Mouse (Mus musculus): ENCODE data around the gene Zfp827. TPM values are rescaled to one million over a fixed set of nuclear protein-coding genes. Genes with fewer than 3 reads are reported as not detected.

The Zfp827 gene
- polyA plus RNA-seq (2015; fragmentation: Nextera tagmentation; extraction: Ambion mirVana) = 2.9 and 3.2 TPM in 2 replicates

DNA sequence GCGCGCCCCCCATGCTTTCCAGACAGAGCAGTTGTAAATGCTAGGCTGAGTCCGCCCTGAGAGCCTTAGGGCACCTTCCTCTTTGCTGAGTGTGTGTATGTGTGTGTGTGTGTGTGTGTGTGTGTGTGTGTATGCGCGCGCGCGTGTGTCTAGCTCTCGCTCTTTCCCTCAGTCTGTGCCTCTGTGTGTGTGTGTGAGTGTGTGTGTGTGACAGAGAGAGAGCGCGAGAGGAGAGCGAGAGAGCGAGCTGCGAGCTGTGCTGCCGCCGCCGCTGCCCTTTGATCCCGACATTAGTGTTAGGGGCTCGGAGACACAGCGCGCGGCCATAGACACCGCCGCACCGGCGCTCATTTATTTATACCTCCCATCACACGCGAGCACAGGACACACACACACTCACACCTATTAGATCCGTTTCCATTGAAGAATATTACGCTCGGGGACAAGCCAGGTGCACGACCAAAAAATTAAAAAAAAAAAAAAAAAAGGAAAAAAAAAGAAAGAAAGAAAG, at the start of gene Zfp827:
TSS of gene Zfp827 (plus strand) at position 461 of the 511 bp plus-strand sequence.
- Histone ChIP-seq H3K9ac (ENCODE audit: low read length) (peak within 1 kb of the TSS; percentile 93), H3K27ac (replicated peaks) (peak within 1 kb of the TSS; percentile 98), H3K4me3 (ENCODE audit: low read depth, low read length) (peak within 1 kb of the TSS; percentile 94), H3K27me3 (ENCODE audit: control insufficient read depth, insufficient read depth, low read length) (no peaks in the 10 kb centered on the region), H3K9me3 (ENCODE audit: control insufficient read depth, low read length) (no peaks in the 10 kb centered on the region), H3K4me1 (replicated peaks; ENCODE audit: control insufficient read depth, insufficient read depth) (no peaks in the 10 kb centered on the region), H3K4me2 (replicated peaks; ENCODE audit: low read depth) (peak within 1 kb of the TSS; percentile 62), H3K36me3 (ENCODE audit: control insufficient read depth, insufficient read depth, low read length) (no peaks in the 10 kb centered on the region)
- DNase-seq (ENCODE audit: low spot score) (peak; percentile 87), ATAC-seq (ENCODE audit: low FRiP score, low TSS enrichment) (peak; percentile 72)
- 0% methylated on average over 32 of the region's 32 CpGs for WGBS
- TF ChIP-seq EP300 (optimal IDR thresholded peaks at IDR 0.05) (no peak), CTCF (IDR thresholded peaks at IDR 0.05; ENCODE audit: low read depth) (no peak)

DNA sequence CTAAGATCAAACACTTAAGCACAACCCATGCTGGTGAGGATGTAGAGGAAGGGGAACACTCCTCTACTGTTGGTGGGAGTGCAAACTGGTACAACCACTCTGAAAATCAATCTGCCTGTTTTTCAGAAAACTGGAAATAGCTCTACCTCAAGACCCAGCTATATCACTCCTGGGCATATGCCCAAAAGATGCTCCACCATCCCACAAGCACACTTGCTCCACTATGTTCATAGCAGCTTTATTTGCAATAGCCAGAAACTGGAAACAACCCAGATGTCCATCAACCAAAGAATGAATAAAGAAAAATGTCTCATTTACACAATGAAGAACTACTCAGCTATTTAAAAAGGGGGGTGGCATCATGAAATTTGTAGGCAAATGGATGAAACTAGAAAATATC, 23.9 kb upstream of the Zfp827 start:
- Histone ChIP-seq H3K4me1 (replicated peaks; ENCODE audit: control insufficient read depth, insufficient read depth) (no peaks in the 10 kb centered on the region), H3K4me3 (ENCODE audit: low read depth, low read length) (no peak overlapping the region), H3K27ac (replicated peaks) (no peak overlapping the region), H3K9ac (ENCODE audit: low read length) (no peak overlapping the region), H3K9me3 (ENCODE audit: control insufficient read depth, low read length) (no peaks in the 10 kb centered on the region), H3K4me2 (replicated peaks; ENCODE audit: low read depth) (no peak overlapping the region), H3K36me3 (ENCODE audit: control insufficient read depth, insufficient read depth, low read length) (no peaks in the 10 kb centered on the region), H3K27me3 (ENCODE audit: control insufficient read depth, insufficient read depth, low read length) (no peaks in the 10 kb centered on the region)
- TF ChIP-seq CTCF (IDR thresholded peaks at IDR 0.05; ENCODE audit: low read depth) (no peak), EP300 (optimal IDR thresholded peaks at IDR 0.05) (no peak)
- ATAC-seq (ENCODE audit: low FRiP score, low TSS enrichment) (no peak), DNase-seq (ENCODE audit: low spot score) (no peak)

DNA sequence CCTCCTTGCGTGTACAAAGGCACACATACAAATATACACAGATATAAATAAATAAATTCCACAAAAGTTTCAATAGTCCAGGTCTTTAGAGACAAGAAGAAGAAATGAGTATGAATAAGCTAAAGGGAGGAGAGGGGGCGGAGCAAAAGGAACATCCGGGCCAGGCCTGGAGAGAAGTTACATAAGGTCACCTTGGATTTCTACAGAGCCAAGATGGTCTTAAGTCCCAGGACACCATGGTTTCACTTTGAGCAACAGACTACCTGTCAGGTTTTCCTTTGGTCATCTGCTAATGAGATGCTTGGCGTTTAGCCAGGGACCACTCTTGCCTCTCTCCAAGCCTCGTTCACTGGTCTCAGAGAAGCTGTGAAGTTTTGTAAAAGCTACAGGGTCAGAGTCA, 13.2 kb upstream of the Zfp827 start:
- Histone ChIP-seq H3K36me3 (ENCODE audit: control insufficient read depth, insufficient read depth, low read length) (no peaks in the 10 kb centered on the region), H3K9ac (ENCODE audit: low read length) (no peak overlapping the region), H3K4me1 (replicated peaks; ENCODE audit: control insufficient read depth, insufficient read depth) (no peaks in the 10 kb centered on the region), H3K9me3 (ENCODE audit: control insufficient read depth, low read length) (no peaks in the 10 kb centered on the region), H3K4me3 (ENCODE audit: low read depth, low read length) (no peak overlapping the region), H3K4me2 (replicated peaks; ENCODE audit: low read depth) (no peak overlapping the region), H3K27ac (replicated peaks) (no peak overlapping the region), H3K27me3 (ENCODE audit: control insufficient read depth, insufficient read depth, low read length) (no peaks in the 10 kb centered on the region)
- 82% methylated on average over 5 of the region's 5 CpGs for WGBS
- TF ChIP-seq CTCF (IDR thresholded peaks at IDR 0.05; ENCODE audit: low read depth) = no peak
- TF ChIP-seq EP300 (optimal IDR thresholded peaks at IDR 0.05) = no peak
- ATAC-seq (ENCODE audit: low FRiP score, low TSS enrichment) (no peak), DNase-seq (ENCODE audit: low spot score) (no peak)

DNA sequence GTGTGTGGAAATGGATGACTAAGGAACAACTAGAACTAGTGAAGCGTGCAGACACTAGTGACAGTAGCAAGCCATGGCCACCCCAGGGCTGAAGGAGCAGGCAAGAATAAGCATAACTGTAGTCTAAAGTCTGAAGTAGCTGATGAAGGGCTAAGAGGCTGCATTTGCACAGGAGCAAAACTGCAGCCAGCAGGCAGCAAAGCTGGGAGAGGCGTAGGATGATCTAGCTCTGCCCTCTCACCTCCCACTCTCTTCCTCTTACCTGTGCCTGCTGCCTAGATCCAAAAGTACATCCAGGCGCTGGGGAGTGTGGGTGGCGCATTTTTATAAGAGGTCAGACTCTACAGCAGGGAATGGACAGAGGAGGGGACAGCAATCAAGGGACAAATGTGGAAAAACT, 12.2 kb upstream of the Zfp827 start:
- H3K9me3 ChIP-seq (ENCODE audit: control insufficient read depth, low read length) = no peaks in the 10 kb centered on the region
- 86% methylated on average over 4 of the region's 4 CpGs for WGBS
- no peak overlapping the region for H3K9ac ChIP-seq (ENCODE audit: low read length)
- H3K27ac ChIP-seq (replicated peaks) = no peak overlapping the region
- H3K4me2 ChIP-seq (replicated peaks; ENCODE audit: low read depth) = no peak overlapping the region
- H3K4me1 ChIP-seq (replicated peaks; ENCODE audit: control insufficient read depth, insufficient read depth) = no peaks in the 10 kb centered on the region
- no peak overlapping the region for H3K4me3 ChIP-seq (ENCODE audit: low read depth, low read length)
- no peak for ATAC-seq (ENCODE audit: low FRiP score, low TSS enrichment)
- TF ChIP-seq EP300 (optimal IDR thresholded peaks at IDR 0.05) = no peak
- no peak for TF ChIP-seq CTCF (IDR thresholded peaks at IDR 0.05; ENCODE audit: low read depth)
- H3K27me3 ChIP-seq (ENCODE audit: control insufficient read depth, insufficient read depth, low read length) = no peaks in the 10 kb centered on the region
- no peak for DNase-seq (ENCODE audit: low spot score)
- H3K36me3 ChIP-seq (ENCODE audit: control insufficient read depth, insufficient read depth, low read length) = no peaks in the 10 kb centered on the region

DNA sequence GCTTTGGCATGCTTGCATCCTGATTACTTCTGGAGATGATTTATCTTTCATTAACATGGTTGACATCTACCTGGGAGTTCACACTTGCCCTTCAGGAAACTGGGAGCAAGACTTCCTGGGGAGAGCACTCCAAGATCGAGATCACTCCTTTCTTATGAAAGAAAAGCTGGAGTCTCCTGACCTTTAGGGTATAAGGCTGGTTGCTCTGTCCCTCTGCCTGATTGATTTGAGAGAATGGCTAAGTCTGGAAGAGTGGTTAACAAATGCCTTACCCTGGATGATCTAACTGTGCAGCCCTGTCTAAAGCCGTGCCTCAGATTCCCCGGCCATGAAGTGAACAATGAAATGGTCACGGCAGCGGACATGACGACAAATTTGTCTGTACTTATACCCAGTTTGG, 11.7 kb upstream of the Zfp827 start:
- Histone ChIP-seq H3K4me3 (ENCODE audit: low read depth, low read length) (no peak overlapping the region), H3K36me3 (ENCODE audit: control insufficient read depth, insufficient read depth, low read length) (no peaks in the 10 kb centered on the region), H3K9ac (ENCODE audit: low read length) (no peak overlapping the region), H3K27ac (replicated peaks) (no peak overlapping the region), H3K9me3 (ENCODE audit: control insufficient read depth, low read length) (no peaks in the 10 kb centered on the region), H3K4me2 (replicated peaks; ENCODE audit: low read depth) (no peak overlapping the region), H3K27me3 (ENCODE audit: control insufficient read depth, insufficient read depth, low read length) (no peaks in the 10 kb centered on the region), H3K4me1 (replicated peaks; ENCODE audit: control insufficient read depth, insufficient read depth) (no peaks in the 10 kb centered on the region)
- TF ChIP-seq EP300 (optimal IDR thresholded peaks at IDR 0.05) = no peak
- TF ChIP-seq CTCF (IDR thresholded peaks at IDR 0.05; ENCODE audit: low read depth) = no peak
- 58% methylated on average over 6 of the region's 6 CpGs for WGBS
- DNase-seq (ENCODE audit: low spot score) = no peak
- ATAC-seq (ENCODE audit: low FRiP score, low TSS enrichment) = no peak

DNA sequence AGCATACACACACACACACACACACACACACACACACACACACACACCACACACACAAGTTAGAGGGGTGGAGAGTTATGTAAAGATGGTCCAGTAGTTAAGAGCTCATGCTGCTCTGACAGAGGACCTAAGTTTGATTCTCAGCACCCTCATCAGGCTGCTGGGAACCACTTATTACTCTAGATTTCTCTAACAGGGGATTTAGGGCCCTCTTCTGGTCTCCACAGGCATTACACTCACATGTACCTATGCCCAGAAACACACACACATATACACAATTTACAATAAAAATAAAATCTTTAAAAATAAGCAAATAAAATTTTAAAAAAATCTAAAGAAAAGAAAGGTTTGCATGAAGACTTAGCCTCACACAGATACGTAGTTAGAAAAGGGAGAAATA, 4.3 kb upstream of the Zfp827 start:
- TF ChIP-seq EP300 (optimal IDR thresholded peaks at IDR 0.05) (no peak), CTCF (IDR thresholded peaks at IDR 0.05; ENCODE audit: low read depth) (peak; percentile 14; the same call in 1 of the 2 replicates)
- H3K27ac ChIP-seq (replicated peaks) = no peak overlapping the region
- 93% methylated on average over 1 of the region's 1 CpGs for WGBS
- DNase-seq (ENCODE audit: low spot score) = no peak
- no peak overlapping the region for H3K4me3 ChIP-seq (ENCODE audit: low read depth, low read length)
- no peak overlapping the region for H3K4me2 ChIP-seq (replicated peaks; ENCODE audit: low read depth)
- H3K9me3 ChIP-seq (ENCODE audit: control insufficient read depth, low read length) = no peaks in the 10 kb centered on the region
- H3K27me3 ChIP-seq (ENCODE audit: control insufficient read depth, insufficient read depth, low read length) = no peaks in the 10 kb centered on the region
- H3K36me3 ChIP-seq (ENCODE audit: control insufficient read depth, insufficient read depth, low read length) = no peaks in the 10 kb centered on the region
- no peaks in the 10 kb centered on the region for H3K4me1 ChIP-seq (replicated peaks; ENCODE audit: control insufficient read depth, insufficient read depth)
- ATAC-seq (ENCODE audit: low FRiP score, low TSS enrichment) = no peak
- H3K9ac ChIP-seq (ENCODE audit: low read length) = no peak overlapping the region
